ENCODE assay signal across 20 mouse cellular contexts in genomic region chr2:165740381-165740780, GRCm38 (mm10).
DNase-seq lines count a peak whose midpoint lies in the region; ATAC-seq lines count a peak whose summit lies in the region.
"Had no signal": no experiment of that assay in that cellular context is flagged by ENCODE, and none has a peak within 500 bp of the region (broad histone marks: within the 10 kb centered on the region; RNA-seq: fewer than 3 reads in every experiment).

No protein-coding gene starts in this region.

- H3K9me3 ChIP-seq in hindbrain, embryonic 10.5 days = no peaks in the 10 kb centered on the region
- no peaks in the 10 kb centered on the region for H3K9me3 ChIP-seq in hindbrain, embryonic 16.5 days (ENCODE audit: control insufficient read depth, low read length)
- no peaks in the 10 kb centered on the region for H3K9me3 ChIP-seq in midbrain, embryonic 14.5 days (ENCODE audit: control insufficient read depth, low read length)
- H3K9me3 ChIP-seq in midbrain, embryonic 11.5 days (ENCODE audit: control insufficient read depth, low read length) = no peaks in the 10 kb centered on the region
- no peaks in the 10 kb centered on the region for H3K9me3 ChIP-seq in embryonic facial prominence, embryonic 12.5 days
- H3K9me3 ChIP-seq: liver, embryonic 12.5 days; midbrain, embryonic 12.5 days; neural tube, embryonic 13.5 days had no signal

- no peak overlapping the region for H3K4me3 ChIP-seq in hindbrain, embryonic 10.5 days
- no peak overlapping the region for H3K4me3 ChIP-seq in hindbrain, embryonic 16.5 days (ENCODE audit: low read length)
- no peak overlapping the region for H3K4me3 ChIP-seq in midbrain, embryonic 14.5 days (replicated peaks; ENCODE audit: low read depth, low read length)
- no peak overlapping the region for H3K4me3 ChIP-seq in midbrain, embryonic 11.5 days (ENCODE audit: low read depth, low read length)
- no peak overlapping the region for H3K4me3 ChIP-seq in embryonic facial prominence, embryonic 12.5 days
- H3K4me3 ChIP-seq: left cerebral cortex, adult 2 months; liver, embryonic 12.5 days; midbrain, embryonic 12.5 days; neural tube, embryonic 13.5 days had no signal

- H3K27me3 ChIP-seq in hindbrain, embryonic 10.5 days (ENCODE audit: insufficient read depth, poor library complexity, severe bottlenecking) = peaks cover 7% of the 10 kb centered on the region; the same call in 1 of the 2 replicates
- H3K27me3 ChIP-seq in hindbrain, embryonic 16.5 days (replicated peaks; ENCODE audit: control insufficient read depth, insufficient read depth, low read length) = no peaks in the 10 kb centered on the region
- no peaks in the 10 kb centered on the region for H3K27me3 ChIP-seq in midbrain, embryonic 14.5 days (ENCODE audit: control insufficient read depth, insufficient read depth, low read length)
- H3K27me3 ChIP-seq in midbrain, embryonic 11.5 days (ENCODE audit: control insufficient read depth, insufficient read depth, low read length) = no peaks in the 10 kb centered on the region
- 0 out of 2 replicates have a peak, but pooled peaks cover 2% of the 10 kb centered on the region for H3K27me3 ChIP-seq in embryonic facial prominence, embryonic 12.5 days

- peak overlapping the region; percentile 56 for H3K27ac ChIP-seq in hindbrain, embryonic 10.5 days
- no peak overlapping the region for H3K27ac ChIP-seq in hindbrain, embryonic 16.5 days (ENCODE audit: low read depth, low read length)
- no peak overlapping the region for H3K27ac ChIP-seq in midbrain, embryonic 14.5 days (replicated peaks; ENCODE audit: low read depth, low read length)
- H3K27ac ChIP-seq in midbrain, embryonic 11.5 days (ENCODE audit: low read depth, low read length) = no peak overlapping the region
- peak overlapping the region; percentile 82 for H3K27ac ChIP-seq in embryonic facial prominence, embryonic 12.5 days
- H3K27ac ChIP-seq: left cerebral cortex, adult 2 months; liver, embryonic 12.5 days had no signal

- H3K4me2 ChIP-seq in hindbrain, embryonic 16.5 days (ENCODE audit: low read length) = no peak overlapping the region
- no peak overlapping the region for H3K4me2 ChIP-seq in midbrain, embryonic 14.5 days (ENCODE audit: low read length)
- no peak overlapping the region for H3K4me2 ChIP-seq in midbrain, embryonic 11.5 days
- H3K4me2 ChIP-seq in embryonic facial prominence, embryonic 12.5 days (replicated peaks) = no peak overlapping the region
- H3K4me2 ChIP-seq: hindbrain, embryonic 14.5 days; liver, embryonic 12.5 days; midbrain, embryonic 12.5 days; neural tube, embryonic 13.5 days had no signal

- H3K4me1 ChIP-seq in hindbrain, embryonic 10.5 days (replicated peaks) = peaks cover 25% of the 10 kb centered on the region
- H3K4me1 ChIP-seq in hindbrain, embryonic 16.5 days (ENCODE audit: control insufficient read depth, insufficient read depth, low read depth, low read length) = no peaks in the 10 kb centered on the region; the same call in 1 of the 2 replicates
- H3K4me1 ChIP-seq in midbrain, embryonic 14.5 days (ENCODE audit: control insufficient read depth, insufficient read depth, low read length) = peaks cover 22% of the 10 kb centered on the region
- H3K4me1 ChIP-seq in midbrain, embryonic 11.5 days (ENCODE audit: control insufficient read depth, insufficient read depth, low read length) = peaks cover 18% of the 10 kb centered on the region
- peaks cover 26% of the 10 kb centered on the region for H3K4me1 ChIP-seq in embryonic facial prominence, embryonic 12.5 days
- H3K4me1 ChIP-seq: liver, embryonic 12.5 days had no signal

- no peak overlapping the region for H3K9ac ChIP-seq in hindbrain, embryonic 16.5 days (ENCODE audit: low read depth, low read length)
- H3K9ac ChIP-seq in midbrain, embryonic 14.5 days (replicated peaks; ENCODE audit: low read length) = no peak overlapping the region
- H3K9ac ChIP-seq in midbrain, embryonic 11.5 days (ENCODE audit: low read length) = no peak overlapping the region
- no peak overlapping the region for H3K9ac ChIP-seq in embryonic facial prominence, embryonic 12.5 days
- H3K9ac ChIP-seq: hindbrain, embryonic 14.5 days; liver, embryonic 12.5 days; midbrain, embryonic 12.5 days had no signal

- peaks cover 16% of the 10 kb centered on the region for H3K36me3 ChIP-seq in hindbrain, embryonic 10.5 days
- H3K36me3 ChIP-seq in hindbrain, embryonic 16.5 days (ENCODE audit: control insufficient read depth, insufficient read depth, low read length) = no peaks in the 10 kb centered on the region
- H3K36me3 ChIP-seq in midbrain, embryonic 14.5 days (ENCODE audit: control insufficient read depth, insufficient read depth, low read length) = no peaks in the 10 kb centered on the region
- H3K36me3 ChIP-seq in midbrain, embryonic 11.5 days (ENCODE audit: control insufficient read depth, insufficient read depth, low read length) = no peaks in the 10 kb centered on the region
- H3K36me3 ChIP-seq in embryonic facial prominence, embryonic 12.5 days = 0 out of 2 replicates have a peak, but pooled peaks cover under 1% of the 10 kb centered on the region
- H3K36me3 ChIP-seq: liver, embryonic 12.5 days; midbrain, embryonic 12.5 days; neural tube, embryonic 13.5 days had no signal

- WGBS in hindbrain, embryonic 10.5 days = 21% methylated on average over 5 of the region's 5 CpGs
- WGBS in hindbrain, embryonic 16.5 days = 32% methylated on average over 4 of the region's 5 CpGs
- 29% methylated on average over 5 of the region's 5 CpGs for WGBS in midbrain, embryonic 14.5 days
- WGBS in midbrain, embryonic 11.5 days = 17% methylated on average over 5 of the region's 5 CpGs
- WGBS in embryonic facial prominence, embryonic 12.5 days = 23% methylated on average over 5 of the region's 5 CpGs

- ATAC-seq in hindbrain, embryonic 16.5 days = no peak
- no peak for ATAC-seq in midbrain, embryonic 14.5 days (ENCODE audit: low FRiP score, low TSS enrichment)
- ATAC-seq in midbrain, embryonic 11.5 days (ENCODE audit: low FRiP score) = no peak
- no peak for ATAC-seq in embryonic facial prominence, embryonic 12.5 days (ENCODE audit: insufficient number of reproducible peaks, insufficient read depth, low FRiP score, low TSS enrichment)
- ATAC-seq: forebrain, embryonic 16.5 days; liver, embryonic 12.5 days had no signal

- no peak for DNase-seq in hindbrain, embryonic 10.5 days (ENCODE audit: low spot score)
- DNase-seq in midbrain, embryonic 14.5 days = peak; percentile 8
- no peak for DNase-seq in midbrain, embryonic 11.5 days (ENCODE audit: low spot score, missing footprints)
- no peak for DNase-seq in cerebellum, postnatal 4 days (ENCODE audit: low spot score in 2 of 2)
- no peak for DNase-seq in heart, postnatal 4 days
- DNase-seq: adrenal gland, postnatal 14 days; cerebellum, adult 8-10 months; cerebellum, postnatal 36 days; kidney, adult 9 months; lung, adult 18-20 months; right cerebral cortex, postnatal 4 days; thymus, postnatal 14 days had no signal

Comparison
In these comparisons a context has a peak if more than half of its experiments do, and no peak if none do; other contexts are left out.
1. H3K27ac ChIP-seq: peak in hindbrain, embryonic 10.5 days (single experiment) and embryonic facial prominence, embryonic 12.5 days (single experiment); none in hindbrain, embryonic 16.5 days (single experiment), midbrain, embryonic 14.5 days (single experiment) and midbrain, embryonic 11.5 days (single experiment).